Mouse (Mus musculus) neural tube, embryonic 14.5 days (tissue): ENCODE measurements around the gene Npl. TPM values are rescaled to one million over a fixed set of nuclear protein-coding genes. Genes with fewer than 3 reads are reported as not detected.
A peak's percentile ranks its signal among the peaks of the same experiment; 100 is the strongest.
"Not testable (repeated sequence)": the region's sequence is repeated elsewhere in the genome, so short reads cannot be mapped to it uniquely, and the experiment has no call there.

Experiments
- ATAC-seq: fragments of 200-750 bp; cut with Nextera tagmentation; 2 replicates; pipeline ENCODE4 v1.8.0; 2017; ENCODE audit warnings: low read depth, mild to moderate bottlenecking, moderate TSS enrichment, moderate library complexity
- H3K27ac ChIP-seq: fragments of 300-500 bp; sonication (generic); 2 replicates; pipeline ENCODE4 v1.5.1; 2014; ENCODE audit warnings: low read depth, mild to moderate bottlenecking, control low read depth, low read length, moderate library complexity, mixed read lengths
- H3K27me3 ChIP-seq: fragments of 300-500 bp; sonication (generic); 2 replicates; pipeline ENCODE4 v1.6.1; 2014; ENCODE audit warnings: low read length; ENCODE audit not compliant: control insufficient read depth, insufficient read depth
- H3K36me3 ChIP-seq: fragments of 300-500 bp; sonication (generic); 2 replicates; pipeline ENCODE4 v1.6.1; 2014; ENCODE audit warnings: low read length, mixed read lengths; ENCODE audit not compliant: control insufficient read depth, insufficient read depth
- H3K4me1 ChIP-seq: fragments of 300-500 bp; sonication (generic); 2 replicates; pipeline ENCODE4 v1.6.1; 2014; ENCODE audit warnings: low read length; ENCODE audit not compliant: control insufficient read depth, insufficient read depth
- H3K4me2 ChIP-seq: fragments of 300-500 bp; sonication (generic); 2 replicates; pipeline ENCODE4 v1.6.1; 2014; ENCODE audit warnings: mild to moderate bottlenecking, low read depth, low read length, control low read depth
- H3K4me3 ChIP-seq: fragments of 300-500 bp; sonication (generic); 2 replicates; pipeline ENCODE4 v1.5.1; 2014; ENCODE audit warnings: low read depth, low read length, control low read depth, mixed read lengths
- H3K9ac ChIP-seq: fragments of 300-500 bp; sonication (generic); replicated peaks from 2 replicates; pipeline ENCODE4 v1.6.1; 2014; ENCODE audit warnings: low read depth, mild to moderate bottlenecking, control low read depth, low read length, mixed read lengths
- H3K9me3 ChIP-seq: fragments of 300-500 bp; sonication (generic); 2 replicates; pipeline ENCODE4 v1.6.1; 2016; ENCODE audit warnings: low read length; ENCODE audit not compliant: control insufficient read depth
- WGBS: fragments of 180-500 bp; shearing (Covaris S2); extraction: QIAGEN DNeasy Blood & Tissue Kit; methylation state at CpG from one replicate; pipeline ENCODE4 v1.1.7; 2014; 5-methylcytosine and 5-hydroxymethylcytosine counted together
- polyA plus RNA-seq: library from polyadenylated mRNA; unstranded; fragments of >200 nt; fragmentation: Nextera tagmentation; extraction: Ambion mirVana; gene quantifications from 2 replicates; pipeline ENCODE4 v1.2.1, GENCODE M21; 2014

Gene Npl
- polyA plus RNA-seq, 1 experiment from 2014 or later: 14.4 TPM

GRCm38 (mm10) chr1:153556202-153556601 lies 6.4 kb upstream of the Npl start:
- no peak overlapping the region for H3K9ac ChIP-seq
- H3K4me2 ChIP-seq: no peak overlapping the region
- no peak overlapping the region for H3K27ac ChIP-seq
- no peaks in the 10 kb centered on the region for H3K36me3 ChIP-seq
- H3K27me3 ChIP-seq: no peaks in the 10 kb centered on the region
- no peaks in the 10 kb centered on the region for H3K9me3 ChIP-seq
- 60% methylated on average over 4 of the region's 4 CpGs for WGBS
- no peaks in the 10 kb centered on the region for H3K4me1 ChIP-seq
- H3K4me3 ChIP-seq: no peak overlapping the region
- ATAC-seq: no peak

GRCm38 (mm10) chr1:153550814-153551213 lies 969 bp upstream of the Npl start:
- no peak overlapping the region for H3K4me3 ChIP-seq
- no peak for ATAC-seq
- no peaks in the 10 kb centered on the region for H3K9me3 ChIP-seq
- H3K9ac ChIP-seq: no peak overlapping the region
- no peak overlapping the region for H3K27ac ChIP-seq
- no peaks in the 10 kb centered on the region for H3K4me1 ChIP-seq
- no peaks in the 10 kb centered on the region for H3K36me3 ChIP-seq
- no peaks in the 10 kb centered on the region for H3K27me3 ChIP-seq
- WGBS: 35% methylated on average over 3 of the region's 3 CpGs
- H3K4me2 ChIP-seq: no peak overlapping the region

DNA sequence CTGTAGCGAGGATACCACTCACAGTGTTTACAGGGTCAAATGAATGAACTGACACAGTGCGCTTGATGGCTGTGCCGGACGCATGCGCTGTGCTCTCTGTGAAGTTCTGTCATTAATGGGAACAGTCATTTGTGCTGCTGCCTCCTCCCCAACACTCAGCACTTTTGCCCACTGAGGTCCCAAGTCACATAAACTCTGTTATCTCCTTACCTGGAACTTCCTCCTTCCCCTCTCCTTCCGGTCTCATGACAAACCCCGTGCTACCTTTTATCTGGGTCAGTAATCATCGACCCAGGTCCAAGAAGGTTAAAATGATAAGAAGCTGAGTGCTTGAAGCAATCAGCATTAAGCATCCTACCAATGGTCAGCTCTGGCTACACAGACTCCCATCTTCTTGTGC lies 2.3 kb downstream of the Npl start:
- H3K27me3 ChIP-seq: no peaks in the 10 kb centered on the region
- H3K9ac ChIP-seq: no peak overlapping the region
- no peaks in the 10 kb centered on the region for H3K9me3 ChIP-seq
- no peaks in the 10 kb centered on the region for H3K4me1 ChIP-seq
- no peak overlapping the region for H3K4me3 ChIP-seq
- ATAC-seq: no peak
- 91% methylated on average over 8 of the region's 8 CpGs for WGBS
- no peaks in the 10 kb centered on the region for H3K36me3 ChIP-seq
- no peak overlapping the region for H3K4me2 ChIP-seq
- no peak overlapping the region for H3K27ac ChIP-seq

GRCm38 (mm10) chr1:153545196-153545595 lies 4.6 kb downstream of the Npl start:
- Histone ChIP-seq H3K27me3 (no peaks in the 10 kb centered on the region), H3K4me3 (no peak overlapping the region), H3K9ac (no peak overlapping the region), H3K36me3 (no peaks in the 10 kb centered on the region), H3K9me3 (no peaks in the 10 kb centered on the region), H3K4me1 (no peaks in the 10 kb centered on the region), H3K27ac (no peak overlapping the region), H3K4me2 (no peak overlapping the region)
- WGBS: 86% methylated on average over 2 of the region's 2 CpGs
- ATAC-seq: no peak

DNA sequence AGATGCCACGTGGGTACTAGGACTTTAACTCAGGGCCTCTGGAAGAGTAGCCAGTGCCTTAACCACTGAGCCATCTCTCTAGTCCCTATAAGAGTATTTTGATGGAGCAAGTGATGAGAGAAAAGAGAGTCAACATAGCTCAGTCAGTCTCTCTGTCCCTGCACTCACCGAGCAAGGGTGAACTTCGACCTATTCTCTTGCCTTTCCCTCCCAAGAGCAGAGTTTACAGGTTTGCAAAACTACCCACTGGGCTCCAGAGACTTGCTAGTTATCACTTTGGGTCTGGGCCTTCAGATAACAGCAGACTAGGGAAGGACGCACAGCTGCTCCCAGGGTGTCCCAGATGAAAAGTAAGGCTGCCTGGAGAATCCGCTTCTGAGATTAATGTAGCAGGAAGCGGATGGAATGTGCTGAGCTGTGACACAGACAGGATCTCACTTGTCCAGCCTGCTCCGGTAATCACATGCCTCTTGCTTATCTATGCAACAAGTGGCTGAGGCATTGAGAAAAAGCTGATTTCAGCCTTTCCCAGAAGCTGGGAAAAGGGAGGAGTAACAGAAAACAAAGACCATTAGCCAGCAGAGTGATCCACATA lies 7.0 kb downstream of the Npl start:
- no peaks in the 10 kb centered on the region for H3K4me1 ChIP-seq
- H3K27me3 ChIP-seq: no peaks in the 10 kb centered on the region
- H3K4me3 ChIP-seq: no peak overlapping the region
- no peak overlapping the region for H3K4me2 ChIP-seq
- H3K36me3 ChIP-seq: no peaks in the 10 kb centered on the region
- no peak for ATAC-seq
- WGBS: 67% methylated on average over 7 of the region's 7 CpGs
- no peak overlapping the region for H3K27ac ChIP-seq
- no peaks in the 10 kb centered on the region for H3K9me3 ChIP-seq
- H3K9ac ChIP-seq: no peak overlapping the region

- Histone ChIP-seq H3K36me3 (no peaks in the 10 kb centered on the region), H3K4me3 (no peak overlapping the region), H3K4me1 (no peaks in the 10 kb centered on the region), H3K9me3 (no peaks in the 10 kb centered on the region), H3K27ac (0 out of 2 replicates have a peak overlapping the region, but pooled peaks have one; percentile 8), H3K4me2 (no peak overlapping the region), H3K27me3 (no peaks in the 10 kb centered on the region), H3K9ac (no peak overlapping the region)
- no peak for ATAC-seq
- WGBS: 65% methylated on average over 3 of the region's 3 CpGs
These were observed 9.1 kb downstream of the Npl start for GRCm38 (mm10) chr1:153540753-153541152.

GRCm38 (mm10) chr1:153539739-153540333 lies 10.0 kb downstream of the Npl start:
- no peak overlapping the region for H3K9ac ChIP-seq
- H3K36me3 ChIP-seq: no peaks in the 10 kb centered on the region
- no peak overlapping the region for H3K4me3 ChIP-seq
- H3K27ac ChIP-seq: peak overlapping the region; percentile 55; the same call in 1 of the 2 replicates
- no peak overlapping the region for H3K4me2 ChIP-seq
- H3K27me3 ChIP-seq: no peaks in the 10 kb centered on the region
- no peaks in the 10 kb centered on the region for H3K4me1 ChIP-seq
- WGBS: 28% methylated on average over 9 of the region's 9 CpGs
- H3K9me3 ChIP-seq: no peaks in the 10 kb centered on the region
- ATAC-seq: peak; percentile 74; the same call in 1 of the 2 replicates

GRCm38 (mm10) chr1:153535611-153536010 lies 14.2 kb downstream of the Npl start:
- no peaks in the 10 kb centered on the region for H3K36me3 ChIP-seq

GRCm38 (mm10) chr1:153532896-153533295 lies 16.9 kb downstream of the Npl start:
- H3K27ac ChIP-seq: peak overlapping the region; percentile 66; the same call in 1 of the 2 replicates
- not testable (repeated sequence) for H3K9me3 ChIP-seq, ATAC-seq, H3K4me3 ChIP-seq, H3K4me1 ChIP-seq, H3K27me3 ChIP-seq, H3K9ac ChIP-seq, H3K36me3 ChIP-seq, H3K4me2 ChIP-seq
- WGBS: 90% methylated on average over 3 of the region's 3 CpGs

More at GRCm38 (mm10) chr1:153535611-153536010, 14.2 kb downstream of the Npl start:
- H3K4me1 ChIP-seq: no peaks in the 10 kb centered on the region; the same call in 1 of the 2 replicates
- no peaks in the 10 kb centered on the region for H3K9me3 ChIP-seq
- WGBS: 27% methylated on average over 9 of the region's 9 CpGs
- ATAC-seq: no peak
- H3K9ac ChIP-seq: no peak overlapping the region
- H3K27ac ChIP-seq: no peak overlapping the region
- H3K4me2 ChIP-seq: no peak overlapping the region
- no peaks in the 10 kb centered on the region for H3K27me3 ChIP-seq
- H3K4me3 ChIP-seq: no peak overlapping the region
